In genomic region chr8:70856028-70856427, GRCm38 (mm10) we compare ENCODE assay signal across 9 mouse cellular contexts. TPM values are rescaled to one million over a fixed set of nuclear protein-coding genes. Genes with fewer than 3 reads are reported as not detected.
DNase-seq lines count a peak whose midpoint lies in the region; ATAC-seq and TF ChIP-seq lines count a peak whose summit lies in the region.
"Had no signal": no experiment of that assay in that cellular context is flagged by ENCODE, and none has a peak within 500 bp of the region (broad histone marks: within the 10 kb centered on the region; RNA-seq: fewer than 3 reads in every experiment).

No protein-coding gene starts in this region.

- no peak for DNase-seq in kidney, postnatal 0 days (ENCODE audit: low spot score)
- no peak for DNase-seq in kidney, postnatal 14 days
- DNase-seq in embryonic facial prominence, embryonic 11.5 days (ENCODE audit: low spot score), result no peak
- no peak for DNase-seq in forebrain, embryonic 14.5 days (ENCODE audit: low spot score)
- DNase-seq in midbrain, embryonic 14.5 days, result no peak
- no peak for DNase-seq in thymus, postnatal 25 days
- no peak for DNase-seq in urinary bladder, adult 2 months (ENCODE audit: low spot score)
- DNase-seq: cerebellum, adult 8-10 months; layer of hippocampus, adult 9-11 months had no signal

- H3K27ac ChIP-seq in kidney, postnatal 0 days, result no peak overlapping the region
- H3K27ac ChIP-seq in embryonic facial prominence, embryonic 11.5 days (replicated peaks; ENCODE audit: low read depth, low read length), result no peak overlapping the region
- H3K27ac ChIP-seq in forebrain, embryonic 14.5 days (ENCODE audit: low read depth, low read length), result no peak overlapping the region
- H3K27ac ChIP-seq in midbrain, embryonic 14.5 days (replicated peaks; ENCODE audit: low read depth, low read length), result no peak overlapping the region

- H3K9ac ChIP-seq in kidney, postnatal 0 days (ENCODE audit: low read depth, low read length), result no peak overlapping the region
- no peak overlapping the region for H3K9ac ChIP-seq in embryonic facial prominence, embryonic 11.5 days (replicated peaks; ENCODE audit: low read length)
- no peak overlapping the region for H3K9ac ChIP-seq in forebrain, embryonic 14.5 days (ENCODE audit: low read length)
- H3K9ac ChIP-seq in midbrain, embryonic 14.5 days (replicated peaks; ENCODE audit: low read length), result no peak overlapping the region

- H3K9me3 ChIP-seq in kidney, postnatal 0 days (replicated peaks; ENCODE audit: low read length), result no peaks in the 10 kb centered on the region
- no peaks in the 10 kb centered on the region for H3K9me3 ChIP-seq in embryonic facial prominence, embryonic 11.5 days (replicated peaks; ENCODE audit: control insufficient read depth, low read length)
- H3K9me3 ChIP-seq in forebrain, embryonic 14.5 days (replicated peaks; ENCODE audit: control insufficient read depth, low read length), result no peaks in the 10 kb centered on the region
- no peaks in the 10 kb centered on the region for H3K9me3 ChIP-seq in midbrain, embryonic 14.5 days (ENCODE audit: control insufficient read depth, low read length)

- no peak for TF ChIP-seq CTCF in kidney, postnatal 0 days (IDR thresholded peaks at IDR 0.05; ENCODE audit: low read depth)

- H3K36me3 ChIP-seq in kidney, postnatal 0 days (ENCODE audit: insufficient read depth, low read length), result no peaks in the 10 kb centered on the region
- no peaks in the 10 kb centered on the region for H3K36me3 ChIP-seq in embryonic facial prominence, embryonic 11.5 days (replicated peaks; ENCODE audit: control insufficient read depth, insufficient read depth, low read depth, low read length)
- peaks cover 12% of the 10 kb centered on the region; the same call in 1 of the 2 replicates for H3K36me3 ChIP-seq in forebrain, embryonic 14.5 days (ENCODE audit: control insufficient read depth, insufficient read depth, low read length)
- H3K36me3 ChIP-seq in midbrain, embryonic 14.5 days (ENCODE audit: control insufficient read depth, insufficient read depth, low read length), result peaks cover 9% of the 10 kb centered on the region; the same call in 1 of the 2 replicates

- no peaks in the 10 kb centered on the region for H3K27me3 ChIP-seq in kidney, postnatal 0 days (ENCODE audit: insufficient read depth, low read length)
- H3K27me3 ChIP-seq in embryonic facial prominence, embryonic 11.5 days (ENCODE audit: control insufficient read depth, insufficient read depth, low read length), result no peaks in the 10 kb centered on the region
- no peaks in the 10 kb centered on the region for H3K27me3 ChIP-seq in forebrain, embryonic 14.5 days (replicated peaks; ENCODE audit: control insufficient read depth, insufficient read depth, low read length)
- no peaks in the 10 kb centered on the region for H3K27me3 ChIP-seq in midbrain, embryonic 14.5 days (ENCODE audit: control insufficient read depth, insufficient read depth, low read length)

- WGBS in kidney, postnatal 0 days, result 69% methylated on average over 5 of the region's 5 CpGs
- WGBS in embryonic facial prominence, embryonic 11.5 days, result 59% methylated on average over 5 of the region's 5 CpGs
- 62% methylated on average over 5 of the region's 5 CpGs for WGBS in forebrain, embryonic 14.5 days
- WGBS in midbrain, embryonic 14.5 days, result 72% methylated on average over 5 of the region's 5 CpGs

- ATAC-seq in kidney, postnatal 0 days (replicated peaks; ENCODE audit: low FRiP score, low read depth), result no peak
- ATAC-seq in embryonic facial prominence, embryonic 11.5 days (replicated peaks; ENCODE audit: insufficient number of reproducible peaks, low FRiP score, low TSS enrichment, low read depth), result no peak
- ATAC-seq in forebrain, embryonic 14.5 days, result no peak
- no peak for ATAC-seq in midbrain, embryonic 14.5 days (ENCODE audit: low FRiP score, low TSS enrichment)

- H3K4me2 ChIP-seq in kidney, postnatal 0 days (ENCODE audit: low read length), result peak overlapping the region; percentile 84
- H3K4me2 ChIP-seq in embryonic facial prominence, embryonic 11.5 days (ENCODE audit: low read depth, low read length), result peak overlapping the region; percentile 4
- peak overlapping the region; percentile 83; the same call in 1 of the 2 replicates for H3K4me2 ChIP-seq in forebrain, embryonic 14.5 days (ENCODE audit: low read length)
- peak overlapping the region; percentile 79 for H3K4me2 ChIP-seq in midbrain, embryonic 14.5 days (ENCODE audit: low read length)

- H3K4me1 ChIP-seq in kidney, postnatal 0 days (replicated peaks; ENCODE audit: insufficient read depth, low read length), result peaks cover 11% of the 10 kb centered on the region; the same call in 1 of the 2 replicates
- H3K4me1 ChIP-seq in embryonic facial prominence, embryonic 11.5 days (ENCODE audit: control insufficient read depth, insufficient read depth, low read length), result no peaks in the 10 kb centered on the region; the same call in 1 of the 2 replicates
- peaks cover 6% of the 10 kb centered on the region; the same call in 1 of the 2 replicates for H3K4me1 ChIP-seq in forebrain, embryonic 14.5 days (ENCODE audit: control insufficient read depth, insufficient read depth, low read length)
- peaks cover 23% of the 10 kb centered on the region for H3K4me1 ChIP-seq in midbrain, embryonic 14.5 days (ENCODE audit: control insufficient read depth, insufficient read depth, low read length)

- H3K4me3 ChIP-seq in kidney, postnatal 0 days (replicated peaks; ENCODE audit: low read depth, low read length), result no peak overlapping the region
- no peak overlapping the region for H3K4me3 ChIP-seq in embryonic facial prominence, embryonic 11.5 days (ENCODE audit: low read depth, low read length)
- H3K4me3 ChIP-seq in forebrain, embryonic 14.5 days (ENCODE audit: low read depth, low read length), result peak overlapping the region; percentile 44; the same call in 1 of the 2 replicates
- no peak overlapping the region for H3K4me3 ChIP-seq in midbrain, embryonic 14.5 days (replicated peaks; ENCODE audit: low read depth, low read length)

RNA-seq across cellular contexts. Expression of gene Kcnn1, which starts 7.0 kb away (rescaled TPM):
- polyA plus RNA-seq in kidney, postnatal 0 days (2015; fragmentation: Nextera tagmentation; extraction: Ambion mirVana), result 4.2 and 5.5 TPM in 2 replicates
- polyA plus RNA-seq in embryonic facial prominence, embryonic 11.5 days (2014; fragmentation: Nextera tagmentation; extraction: Ambion mirVana), result 2.9 and 4.0 TPM in 2 replicates
- polyA plus RNA-seq in forebrain, embryonic 14.5 days (2014; fragmentation: Nextera tagmentation; extraction: Ambion mirVana), result 7.3 and 11.3 TPM in 2 replicates
- 13.3 and 16.0 TPM in 2 replicates for polyA plus RNA-seq in midbrain, embryonic 14.5 days (2014; fragmentation: Nextera tagmentation; extraction: Ambion mirVana)
- 5.5 and 5.6 TPM in 2 replicates for polyA plus RNA-seq in urinary bladder, adult 2 months (2012; rRNA removed)

RNA-seq across cellular contexts. Expression of gene Arrdc2, which starts 16.5 kb away (rescaled TPM):
- polyA plus RNA-seq in kidney, postnatal 0 days (2015; fragmentation: Nextera tagmentation; extraction: Ambion mirVana), result 6.8 and 7.5 TPM in 2 replicates
- polyA plus RNA-seq in embryonic facial prominence, embryonic 11.5 days (2014; fragmentation: Nextera tagmentation; extraction: Ambion mirVana), result 5.1 and 5.3 TPM in 2 replicates
- polyA plus RNA-seq in forebrain, embryonic 14.5 days (2014; fragmentation: Nextera tagmentation; extraction: Ambion mirVana), result 6.8 and 7.4 TPM in 2 replicates
- 7.1 and 7.5 TPM in 2 replicates for polyA plus RNA-seq in midbrain, embryonic 14.5 days (2014; fragmentation: Nextera tagmentation; extraction: Ambion mirVana)
- 20.4 and 27.4 TPM in 2 replicates for polyA plus RNA-seq in urinary bladder, adult 2 months (2012; rRNA removed)

RNA-seq across cellular contexts. Expression of gene Ccdc124, which starts 17.7 kb away (rescaled TPM):
- polyA plus RNA-seq in kidney, postnatal 0 days (2015; fragmentation: Nextera tagmentation; extraction: Ambion mirVana), result 87.2 and 90.3 TPM in 2 replicates
- 149 and 150 TPM in 2 replicates for polyA plus RNA-seq in embryonic facial prominence, embryonic 11.5 days (2014; fragmentation: Nextera tagmentation; extraction: Ambion mirVana)
- 177 and 182 TPM in 2 replicates for polyA plus RNA-seq in forebrain, embryonic 14.5 days (2014; fragmentation: Nextera tagmentation; extraction: Ambion mirVana)
- 149 and 178 TPM in 2 replicates for polyA plus RNA-seq in midbrain, embryonic 14.5 days (2014; fragmentation: Nextera tagmentation; extraction: Ambion mirVana)
- polyA plus RNA-seq in urinary bladder, adult 2 months (2012; rRNA removed), result 70.9 and 74.6 TPM in 2 replicates

RNA-seq across cellular contexts. Expression of gene Slc5a5, which starts 36.5 kb away (rescaled TPM):
- polyA plus RNA-seq in kidney, postnatal 0 days (2015; fragmentation: Nextera tagmentation; extraction: Ambion mirVana), result 0.09 and 0.11 TPM in 2 replicates
- polyA plus RNA-seq in embryonic facial prominence, embryonic 11.5 days (2014; fragmentation: Nextera tagmentation; extraction: Ambion mirVana), result 0.27 and 0.43 TPM in 2 replicates
- polyA plus RNA-seq in forebrain, embryonic 14.5 days (2014; fragmentation: Nextera tagmentation; extraction: Ambion mirVana), result 0.60 and 0.89 TPM in 2 replicates
- 0.40 and 0.96 TPM in 2 replicates for polyA plus RNA-seq in midbrain, embryonic 14.5 days (2014; fragmentation: Nextera tagmentation; extraction: Ambion mirVana)
- polyA plus RNA-seq in urinary bladder, adult 2 months (2012; rRNA removed), result 1.7 and 2.3 TPM in 2 replicates

RNA-seq across cellular contexts. Expression of gene Rpl18a, which starts 41.2 kb away (rescaled TPM):
- 5,183 and 5,941 TPM in 2 replicates for polyA plus RNA-seq in kidney, postnatal 0 days (2015; fragmentation: Nextera tagmentation; extraction: Ambion mirVana)
- polyA plus RNA-seq in embryonic facial prominence, embryonic 11.5 days (2014; fragmentation: Nextera tagmentation; extraction: Ambion mirVana), result 3,270 and 3,568 TPM in 2 replicates
- 2,846 and 4,258 TPM in 2 replicates for polyA plus RNA-seq in forebrain, embryonic 14.5 days (2014; fragmentation: Nextera tagmentation; extraction: Ambion mirVana)
- polyA plus RNA-seq in midbrain, embryonic 14.5 days (2014; fragmentation: Nextera tagmentation; extraction: Ambion mirVana), result 2,701 and 2,857 TPM in 2 replicates
- polyA plus RNA-seq in urinary bladder, adult 2 months (2012; rRNA removed), result 3,950 and 3,976 TPM in 2 replicates

Comparison
In these comparisons a context has a peak if more than half of its experiments do, and no peak if none do; other contexts are left out.
1. H3K4me2 ChIP-seq: peak in every context shown above with its lines; median percentile 84 in kidney, postnatal 0 days; 83 in forebrain, embryonic 14.5 days; 79 in midbrain, embryonic 14.5 days; 4 in embryonic facial prominence, embryonic 11.5 days.